Mouse (Mus musculus) lung, postnatal 0 days (tissue): ENCODE measurements around the gene Arhgap10. TPM values are rescaled to one million over a fixed set of nuclear protein-coding genes. Genes with fewer than 3 reads are reported as not detected.
A peak's percentile ranks its signal among the peaks of the same experiment; 100 is the strongest.

ENCODE experiments used
- ATAC-seq: fragments of 200-750 bp; cut with Nextera tagmentation; 2 replicates; pipeline ENCODE4 v1.8.0; 2017; ENCODE audit warnings: moderate library complexity
- DNase-seq: peaks from one replicate; pipeline ENCODE4 v3.0.0-alpha.2; 2016; ENCODE audit warnings: low spot score
- H3K27ac ChIP-seq: fragments of 300-500 bp; sonication (generic); 2 replicates; pipeline ENCODE4 v1.5.1; 2014; ENCODE audit warnings: antibody characterized with exemption, mild to moderate bottlenecking, low read length, mixed read lengths
- H3K27me3 ChIP-seq: fragments of 300-500 bp; sonication (generic); replicated peaks from 2 replicates; pipeline ENCODE4 v1.6.1; 2014; ENCODE audit warnings: low read length, mixed read lengths; ENCODE audit not compliant: insufficient read depth
- H3K36me3 ChIP-seq: fragments of 300-500 bp; sonication (generic); 2 replicates; pipeline ENCODE4 v1.6.1; 2014; ENCODE audit warnings: low read length, mixed read lengths; ENCODE audit not compliant: insufficient read depth
- H3K4me1 ChIP-seq: fragments of 300-500 bp; sonication (generic); 2 replicates; pipeline ENCODE4 v1.6.1; 2014; ENCODE audit warnings: antibody characterized with exemption, low read depth, low read length, mixed read lengths; ENCODE audit not compliant: insufficient read depth
- H3K4me2 ChIP-seq: fragments of 300-500 bp; sonication (generic); replicated peaks from 2 replicates; pipeline ENCODE4 v1.6.1; 2014; ENCODE audit warnings: low read depth, mild to moderate bottlenecking, low read length, moderate library complexity, mixed read lengths
- H3K4me3 ChIP-seq: fragments of 300-500 bp; sonication (generic); 2 replicates; pipeline ENCODE4 v1.5.1; 2014; ENCODE audit warnings: low read depth, low read length
- H3K9ac ChIP-seq: fragments of 300-500 bp; sonication (generic); replicated peaks from 2 replicates; pipeline ENCODE4 v1.6.1; 2014; ENCODE audit warnings: low read depth, mild to moderate bottlenecking
- H3K9me3 ChIP-seq: fragments of 300-500 bp; sonication (generic); 2 replicates; pipeline ENCODE4 v1.6.1; 2016; ENCODE audit warnings: low read length, mixed read lengths
- CTCF ChIP-seq: IDR thresholded peaks from 2 replicates; pipeline ENCODE4 v1.5.1; 2016; ENCODE audit warnings: antibody characterized with exemption, mild to moderate bottlenecking
- EP300 ChIP-seq: IDR thresholded peaks from 2 replicates; pipeline ENCODE4 v1.6.1; 2016; ENCODE audit warnings: antibody characterized with exemption, mild to moderate bottlenecking, control low read depth
- WGBS: fragments of 180-500 bp; shearing (Covaris S2); extraction: QIAGEN DNeasy Blood & Tissue Kit; methylation state at CpG from one replicate; pipeline ENCODE4 v1.1.7; 2014; 5-methylcytosine and 5-hydroxymethylcytosine counted together
- polyA plus RNA-seq: library from polyadenylated mRNA; unstranded; fragments of >200 nt; fragmentation: Nextera tagmentation; extraction: Ambion mirVana; gene quantifications from 2 replicates; pipeline ENCODE4 v1.2.1, GENCODE M21; 2015

The Arhgap10 gene
- polyA plus RNA-seq, 1 experiment from 2014 or later = 15.9 TPM

DNA sequence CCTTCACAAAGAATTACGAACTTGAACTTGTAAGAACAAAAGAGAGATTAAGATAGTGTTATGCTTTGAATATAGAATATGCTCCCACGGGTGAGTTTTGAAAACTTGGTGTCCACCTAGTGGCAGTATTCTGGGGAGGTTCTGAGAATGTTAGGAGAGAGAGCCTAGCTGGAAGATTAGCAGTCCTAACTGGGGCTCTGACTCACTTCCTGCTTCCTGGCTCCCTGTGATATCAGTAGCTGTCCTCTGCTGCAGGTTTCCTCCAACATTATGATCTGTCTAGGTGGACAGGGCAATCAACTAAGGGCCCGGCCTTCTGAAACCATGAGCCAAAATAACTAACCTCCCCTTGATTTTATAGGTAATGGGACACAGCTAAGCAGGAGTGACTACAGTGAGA is 233.3 kb downstream of the Arhgap10 start:
- WGBS = 79% methylated on average over 3 of the region's 3 CpGs

DNA sequence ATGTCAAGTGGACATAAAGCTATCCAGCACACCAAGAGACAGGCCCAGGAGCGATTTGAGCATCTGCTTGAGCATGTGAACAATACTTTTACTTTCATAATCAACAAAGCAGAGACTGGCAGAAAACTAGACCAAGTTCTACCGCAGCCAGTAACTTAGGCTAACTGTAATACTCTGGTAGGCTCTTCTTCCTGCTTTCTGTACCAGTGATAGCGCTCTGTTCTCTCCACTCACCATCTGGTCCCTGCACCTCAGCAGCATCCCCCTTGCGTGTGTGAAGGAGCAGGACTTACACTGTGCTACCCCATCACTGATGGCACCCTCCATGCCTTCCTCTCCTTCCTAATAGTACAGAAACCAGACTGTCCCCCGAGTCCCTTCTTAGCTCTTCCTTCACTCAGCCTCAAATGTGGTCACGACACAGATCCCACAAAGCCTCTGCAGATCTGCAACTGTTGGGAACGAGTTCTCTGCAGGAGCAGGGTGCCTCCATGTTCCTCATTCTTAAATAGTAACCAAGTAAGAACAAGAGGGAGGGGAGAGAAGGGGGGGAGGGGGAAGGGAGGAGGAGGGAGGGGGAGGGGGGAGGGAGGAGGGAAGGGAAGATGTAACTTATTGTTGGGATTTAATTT is 235.0 kb downstream of the Arhgap10 start:
- Histone ChIP-seq H3K4me1 (no peaks in the 10 kb centered on the region), H3K9me3 (no peaks in the 10 kb centered on the region), H3K4me2 (no peak overlapping the region), H3K9ac (no peak overlapping the region), H3K4me3 (no peak overlapping the region), H3K27ac (no peak overlapping the region), H3K36me3 (no peaks in the 10 kb centered on the region; the same call in 1 of the 2 replicates), H3K27me3 (no peaks in the 10 kb centered on the region)
- no peak for ATAC-seq
- WGBS = 79% methylated on average over 7 of the region's 7 CpGs
- no peak for DNase-seq
- TF ChIP-seq CTCF (no peak), EP300 (no peak)

More for the DNA sequence above, 233.3 kb downstream of the Arhgap10 start:
- Histone ChIP-seq H3K4me1 (no peaks in the 10 kb centered on the region), H3K4me3 (no peak overlapping the region), H3K36me3 (no peaks in the 10 kb centered on the region; the same call in 1 of the 2 replicates), H3K9me3 (no peaks in the 10 kb centered on the region), H3K4me2 (no peak overlapping the region), H3K9ac (no peak overlapping the region), H3K27ac (no peak overlapping the region), H3K27me3 (no peaks in the 10 kb centered on the region)
- TF ChIP-seq CTCF (0 out of 2 replicates have a peak, but pooled peaks have one; percentile 2), EP300 (no peak)
- ATAC-seq (no peak), DNase-seq (no peak)

DNA sequence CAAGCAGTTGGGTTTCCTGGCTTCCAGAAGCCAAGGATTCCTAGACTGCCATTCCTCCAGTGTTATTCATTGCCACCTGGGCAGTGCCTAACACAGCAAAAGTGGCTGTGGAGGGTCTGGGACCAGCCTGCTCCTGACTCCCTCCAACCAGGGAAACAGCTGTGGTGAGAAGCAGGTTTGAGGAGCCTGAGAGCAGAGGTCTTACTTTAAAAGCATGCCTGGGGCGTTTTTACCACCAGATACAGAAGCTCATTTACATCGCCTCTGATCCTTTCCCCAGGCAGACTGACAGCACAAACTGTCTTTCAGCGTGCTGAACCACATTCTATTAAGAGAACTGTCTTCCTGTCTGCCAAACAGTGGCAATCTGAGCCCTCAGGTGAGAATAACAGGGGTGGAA is 237.8 kb downstream of the Arhgap10 start:
- H3K4me1 ChIP-seq = peaks cover 4% of the 10 kb centered on the region; the same call in 1 of the 2 replicates
- H3K36me3 ChIP-seq = no peaks in the 10 kb centered on the region; the same call in 1 of the 2 replicates
- WGBS = 51% methylated on average over 3 of the region's 3 CpGs
- H3K4me2 ChIP-seq = no peak overlapping the region
- ATAC-seq (no peak), DNase-seq (no peak)
- H3K9ac ChIP-seq = no peak overlapping the region
- TF ChIP-seq CTCF (no peak), EP300 (no peak)
- H3K9me3 ChIP-seq = no peaks in the 10 kb centered on the region
- H3K27ac ChIP-seq = no peak overlapping the region
- no peak overlapping the region for H3K4me3 ChIP-seq
- H3K27me3 ChIP-seq = no peaks in the 10 kb centered on the region

DNA sequence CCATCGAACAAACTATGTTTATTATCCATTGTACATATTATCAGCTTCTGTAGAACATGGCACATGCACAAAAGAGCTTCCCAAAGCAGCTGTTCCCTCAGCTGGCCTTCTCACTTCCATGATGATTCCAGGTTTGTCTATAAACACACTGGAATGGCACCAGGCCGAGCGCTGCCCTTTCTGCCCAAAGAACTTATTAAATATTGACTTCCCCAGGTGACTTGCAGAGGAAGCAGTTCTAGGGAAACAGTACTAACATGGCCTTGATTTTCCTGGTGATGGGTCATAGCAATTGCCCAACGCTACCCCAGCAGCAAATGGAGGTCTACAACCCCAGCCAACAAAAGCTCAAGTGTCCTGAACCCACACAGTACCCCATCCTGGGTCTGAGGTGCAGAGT is 239.5 kb downstream of the Arhgap10 start:
- H3K9ac ChIP-seq = no peak overlapping the region
- H3K4me2 ChIP-seq = no peak overlapping the region
- ATAC-seq (no peak), DNase-seq (no peak)
- H3K9me3 ChIP-seq = no peaks in the 10 kb centered on the region
- H3K4me1 ChIP-seq = peaks cover 4% of the 10 kb centered on the region; the same call in 1 of the 2 replicates
- H3K4me3 ChIP-seq = no peak overlapping the region
- WGBS = 80% methylated on average over 4 of the region's 4 CpGs
- no peak overlapping the region for H3K27ac ChIP-seq
- H3K27me3 ChIP-seq = no peaks in the 10 kb centered on the region
- TF ChIP-seq CTCF (no peak), EP300 (no peak)
- no peaks in the 10 kb centered on the region; the same call in 1 of the 2 replicates for H3K36me3 ChIP-seq

DNA sequence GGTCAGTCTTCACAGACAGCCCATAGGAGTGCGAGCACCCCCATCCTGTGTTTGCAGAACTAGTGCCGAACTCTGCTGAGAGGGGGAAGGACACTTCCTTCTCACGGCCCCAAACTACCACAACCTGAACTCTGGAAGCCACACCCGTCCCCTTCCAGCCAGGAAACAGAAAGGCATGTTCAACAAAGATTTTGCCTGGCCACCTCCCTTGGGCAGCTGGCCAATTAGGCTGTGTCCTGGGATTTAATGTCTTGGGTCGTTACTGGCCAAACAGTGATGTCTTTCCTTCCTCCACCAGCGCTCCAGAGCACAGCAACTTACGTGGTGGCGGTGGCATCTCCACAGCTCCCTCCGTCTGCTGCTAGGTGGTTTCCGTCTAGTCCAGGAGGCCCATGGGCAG is 240.9 kb downstream of the Arhgap10 start:
- Histone ChIP-seq H3K27me3 (no peaks in the 10 kb centered on the region), H3K36me3 (no peaks in the 10 kb centered on the region; the same call in 1 of the 2 replicates), H3K27ac (0 out of 2 replicates have a peak overlapping the region, but pooled peaks have one; percentile 16), H3K4me2 (0 out of 2 replicates have a peak overlapping the region, but pooled peaks have one; percentile 3), H3K9ac (no peak overlapping the region), H3K4me1 (peaks cover 4% of the 10 kb centered on the region; the same call in 1 of the 2 replicates), H3K4me3 (no peak overlapping the region), H3K9me3 (no peaks in the 10 kb centered on the region)
- ATAC-seq (peak; percentile 79), DNase-seq (peak; percentile 76)
- 32% methylated on average over 10 of the region's 10 CpGs for WGBS
- no peak for TF ChIP-seq CTCF
- 0 out of 2 replicates have a peak, but pooled peaks have one; percentile 30 for TF ChIP-seq EP300

DNA sequence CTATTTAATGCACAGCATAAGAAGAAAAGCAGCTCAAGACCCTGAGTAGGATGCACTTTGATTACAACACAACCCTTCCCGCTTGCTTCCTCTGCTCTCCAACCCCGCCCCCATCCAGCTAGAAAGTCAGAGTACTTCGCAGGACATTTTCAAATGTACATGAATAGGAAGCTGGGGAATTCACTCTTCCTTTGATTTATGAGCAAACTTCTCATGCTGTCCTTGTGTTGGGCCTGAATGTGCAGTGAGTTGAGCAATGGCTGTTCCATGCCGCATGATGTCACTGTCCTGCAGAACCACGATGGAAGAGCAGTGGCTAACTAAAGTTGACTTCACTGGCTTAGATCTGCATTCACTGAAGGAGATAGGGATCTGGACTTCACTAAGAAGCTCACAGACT is 242.2 kb downstream of the Arhgap10 start:
- Histone ChIP-seq H3K4me3 (no peak overlapping the region), H3K27me3 (no peaks in the 10 kb centered on the region), H3K9me3 (no peaks in the 10 kb centered on the region), H3K36me3 (no peaks in the 10 kb centered on the region; the same call in 1 of the 2 replicates), H3K4me1 (peaks cover 4% of the 10 kb centered on the region; the same call in 1 of the 2 replicates), H3K27ac (no peak overlapping the region), H3K4me2 (no peak overlapping the region), H3K9ac (no peak overlapping the region)
- WGBS = 70% methylated on average over 5 of the region's 5 CpGs
- no peak for ATAC-seq
- TF ChIP-seq CTCF (peak; percentile 24), EP300 (no peak)
- no peak for DNase-seq
